18 mouse cellular contexts compared by ENCODE assay signal in genomic region chr8:31369636-31370035, GRCm38 (mm10).
"Had no signal": no experiment of that assay in that cellular context is flagged by ENCODE, and none has a peak within 500 bp of the region (broad histone marks: within the 10 kb centered on the region; RNA-seq: fewer than 3 reads in every experiment).

No protein-coding gene starts in this region.

- H3K4me1 ChIP-seq: limb, embryonic 13.5 days; liver, embryonic 12.5 days; liver, embryonic 15.5 days; lung, embryonic 15.5 days; megakaryocyte, embryonic 14.5 days had no signal

- H3K4me3 ChIP-seq: layer of hippocampus, adult 2 months; limb, embryonic 10.5 days; limb, embryonic 13.5 days; liver, embryonic 12.5 days; liver, embryonic 15.5 days; lung, embryonic 15.5 days; megakaryocyte, embryonic 14.5 days had no signal

- H3K27me3 ChIP-seq: limb, embryonic 13.5 days; liver, embryonic 12.5 days; liver, embryonic 15.5 days; lung, embryonic 15.5 days; megakaryocyte, embryonic 14.5 days had no signal

- H3K9me3 ChIP-seq: limb, embryonic 10.5 days; limb, embryonic 13.5 days; liver, embryonic 12.5 days; liver, embryonic 15.5 days; lung, embryonic 15.5 days; megakaryocyte, embryonic 14.5 days had no signal

- H3K36me3 ChIP-seq: limb, embryonic 10.5 days; limb, embryonic 13.5 days; liver, embryonic 12.5 days; liver, embryonic 15.5 days; lung, embryonic 15.5 days had no signal

- H3K27ac ChIP-seq: kidney, postnatal 0 days; layer of hippocampus, adult 2 months; limb, embryonic 10.5 days; limb, embryonic 13.5 days; liver, embryonic 12.5 days; liver, embryonic 15.5 days; lung, embryonic 15.5 days had no signal

- H3K9ac ChIP-seq: limb, embryonic 13.5 days; liver, embryonic 12.5 days; liver, embryonic 15.5 days; lung, embryonic 15.5 days had no signal

- H3K4me2 ChIP-seq: limb, embryonic 13.5 days; liver, embryonic 12.5 days; liver, embryonic 15.5 days; lung, embryonic 15.5 days had no signal

- DNase-seq: kidney, adult 2 months; kidney, postnatal 25 days; layer of hippocampus, adult 9-11 months; liver; lung, adult 18-20 months; lung, postnatal 10 days; lung, postnatal 36 days; thymus, adult 18-20 months; thymus, postnatal 36 days had no signal

- ATAC-seq: intestine, postnatal 0 days; liver, embryonic 12.5 days had no signal
